ENCODE assay signal across 16 mouse cellular contexts in the genomic region with DNA sequence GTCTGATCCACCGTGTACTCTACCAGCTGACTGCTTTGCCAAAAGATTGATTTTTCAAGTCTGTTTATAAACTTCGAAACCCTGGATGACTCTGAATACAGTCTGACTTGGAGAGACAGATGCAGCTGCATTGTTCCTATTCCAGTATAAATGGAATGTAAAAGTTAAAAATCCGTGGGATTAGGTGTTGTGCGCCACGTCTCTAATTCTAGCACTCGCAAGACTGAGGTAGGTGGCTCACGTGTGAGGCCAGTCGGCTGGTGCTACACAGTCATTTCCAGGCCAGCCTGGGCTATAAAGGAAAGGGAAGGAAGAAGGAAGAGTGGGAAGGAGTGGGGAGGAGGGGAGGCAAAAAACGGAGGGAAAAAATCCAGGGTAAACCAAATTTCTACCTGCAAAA.
"Had no signal": no experiment of that assay in that cellular context is flagged by ENCODE, and none has a peak within 500 bp of the region (broad histone marks: within the 10 kb centered on the region; RNA-seq: fewer than 3 reads in every experiment).

No protein-coding gene starts in this region.

- ATAC-seq: intestine, embryonic 16.5 days; liver, postnatal 0 days had no signal

- H3K4me2 ChIP-seq: kidney, embryonic 15.5 days; limb, embryonic 12.5 days; liver, embryonic 13.5 days; lung, embryonic 15.5 days; neural tube, embryonic 12.5 days had no signal

- DNase-seq: kidney, adult 2 months; kidney, postnatal 14 days; layer of hippocampus, adult 9-11 months; layer of hippocampus, postnatal 36 days; liver, embryonic 13.5 days; liver, postnatal 0 days; lung, postnatal 14 days; thymus, adult 2 months; thymus, postnatal 36 days had no signal

- H3K27ac ChIP-seq: kidney, embryonic 15.5 days; limb, embryonic 12.5 days; liver, embryonic 13.5 days; lung, embryonic 15.5 days; macrophage; neural tube, embryonic 12.5 days had no signal

- H3K4me3 ChIP-seq: kidney, embryonic 15.5 days; limb, embryonic 12.5 days; liver, embryonic 13.5 days; lung, embryonic 15.5 days; megakaryocyte, embryonic 14.5 days; neural tube, embryonic 12.5 days had no signal

- H3K9ac ChIP-seq: kidney, embryonic 15.5 days; limb, embryonic 12.5 days; liver, embryonic 13.5 days; liver, postnatal 0 days; lung, embryonic 15.5 days; neural tube, embryonic 12.5 days had no signal

- H3K27me3 ChIP-seq: kidney, embryonic 15.5 days; limb, embryonic 12.5 days; liver, embryonic 13.5 days; lung, embryonic 15.5 days; megakaryocyte, embryonic 14.5 days; neural tube, embryonic 12.5 days had no signal

- H3K4me1 ChIP-seq: kidney, embryonic 15.5 days; liver, embryonic 13.5 days had no signal

- H3K9me3 ChIP-seq: kidney, embryonic 15.5 days; limb, embryonic 12.5 days; liver, embryonic 13.5 days; lung, embryonic 15.5 days; megakaryocyte, embryonic 14.5 days; neural tube, embryonic 12.5 days had no signal
